Mouse (Mus musculus) hindbrain, embryonic 14.5 days (tissue): ENCODE data around the gene Tnik. TPM values are rescaled to one million over a fixed set of nuclear protein-coding genes. Genes with fewer than 3 reads are reported as not detected.

Source experiments
- ATAC-seq: fragments of 200-750 bp; cut with Nextera tagmentation; 2 replicates; pipeline ENCODE4 v1.8.0; 2017; ENCODE audit warnings: moderate number of reproducible peaks, mild to moderate bottlenecking, moderate TSS enrichment, moderate library complexity; ENCODE audit not compliant: low FRiP score
- DNase-seq: peaks from one replicate; pipeline ENCODE4 v3.0.0-alpha.2; 2015; ENCODE audit warnings: low spot score
- H3K27ac ChIP-seq: fragments of 300-500 bp; sonication (generic); 2 replicates; pipeline ENCODE4 v1.5.1; 2014; ENCODE audit warnings: mild to moderate bottlenecking, moderate library complexity
- H3K27me3 ChIP-seq: fragments of 300-500 bp; sonication (generic); 2 replicates; pipeline ENCODE4 v1.6.1; 2014; ENCODE audit warnings: mild to moderate bottlenecking, low read length, mixed read lengths; ENCODE audit not compliant: control insufficient read depth, insufficient read depth
- H3K36me3 ChIP-seq: fragments of 300-500 bp; sonication (generic); replicated peaks from 2 replicates; pipeline ENCODE4 v1.6.1; 2014; ENCODE audit not compliant: control insufficient read depth, insufficient read depth
- H3K4me1 ChIP-seq: fragments of 300-500 bp; sonication (generic); replicated peaks from 2 replicates; pipeline ENCODE4 v1.6.1; 2014; ENCODE audit warnings: antibody characterized with exemption, low read length, mixed read lengths; ENCODE audit not compliant: control insufficient read depth, insufficient read depth
- H3K4me2 ChIP-seq: fragments of 300-500 bp; sonication (generic); replicated peaks from 2 replicates; pipeline ENCODE4 v1.6.1; 2014; ENCODE audit warnings: mild to moderate bottlenecking, moderate library complexity
- H3K4me3 ChIP-seq: fragments of 300-500 bp; sonication (generic); replicated peaks from 2 replicates; pipeline ENCODE4 v1.5.1; 2014; ENCODE audit warnings: mild to moderate bottlenecking, low read length
- H3K9ac ChIP-seq: fragments of 300-500 bp; sonication (generic); 2 replicates; pipeline ENCODE4 v1.6.1; 2014
- H3K9me3 ChIP-seq: fragments of 300-500 bp; sonication (generic); 2 replicates; pipeline ENCODE4 v1.6.1; 2016; ENCODE audit warnings: low read length; ENCODE audit not compliant: control insufficient read depth
- WGBS: fragments of 180-500 bp; shearing (Covaris S2); extraction: QIAGEN DNeasy Blood & Tissue Kit; methylation state at CpG from one replicate; pipeline ENCODE4 v1.1.7; 2014; 5-methylcytosine and 5-hydroxymethylcytosine counted together
- polyA plus RNA-seq: library from polyadenylated mRNA; unstranded; fragments of >200 nt; fragmentation: Nextera tagmentation; extraction: Ambion mirVana; gene quantifications from 2 replicates; pipeline ENCODE4 v1.2.1, GENCODE M21; 2014

The Tnik gene
- polyA plus RNA-seq, 1 experiment from 2014 or later = 97.5 TPM

- Histone ChIP-seq H3K4me3 (no peak overlapping the region), H3K9me3 (no peaks in the 10 kb centered on the region), H3K27me3 (no peaks in the 10 kb centered on the region), H3K4me1 (peaks cover 34% of the 10 kb centered on the region), H3K27ac (no peak overlapping the region), H3K9ac (no peak overlapping the region), H3K4me2 (no peak overlapping the region), H3K36me3 (peaks cover 5% of the 10 kb centered on the region)
- no peak for DNase-seq
- 0 out of 2 replicates have a peak, but pooled peaks have one; percentile 9 for ATAC-seq
- WGBS = 48% methylated on average over 10 of the region's 10 CpGs
Observed at GRCm38 (mm10) chr3:28547965-28548730, 285.1 kb downstream of the Tnik start.

- H3K9me3 ChIP-seq = no peaks in the 10 kb centered on the region
- H3K27me3 ChIP-seq = no peaks in the 10 kb centered on the region
- H3K36me3 ChIP-seq = no peaks in the 10 kb centered on the region; the same call in 1 of the 2 replicates
- peak; percentile 51; the same call in 1 of the 2 replicates for ATAC-seq
- no peak overlapping the region for H3K9ac ChIP-seq
- H3K4me3 ChIP-seq = no peak overlapping the region
- DNase-seq = no peak
- H3K27ac ChIP-seq = peak overlapping the region; percentile 69
- no peak overlapping the region for H3K4me2 ChIP-seq
- 36% methylated on average over 6 of the region's 6 CpGs for whole genome bisulfite sequencing
- H3K4me1 ChIP-seq = peaks cover 34% of the 10 kb centered on the region
Observed at GRCm38 (mm10) chr3:28549391-28549790, 286.4 kb downstream of the Tnik start.

GRCm38 (mm10) chr3:28550497-28551093, 287.6 kb downstream of the Tnik start:
- Histone ChIP-seq H3K27ac (no peak overlapping the region), H3K4me3 (no peak overlapping the region), H3K9me3 (no peaks in the 10 kb centered on the region), H3K4me1 (peaks cover 39% of the 10 kb centered on the region), H3K4me2 (no peak overlapping the region), H3K27me3 (no peaks in the 10 kb centered on the region), H3K9ac (no peak overlapping the region), H3K36me3 (peaks cover 7% of the 10 kb centered on the region; the same call in 1 of the 2 replicates)
- DNase-seq = no peak
- 26% methylated on average over 6 of the region's 6 CpGs for WGBS
- peak; percentile 18; the same call in 1 of the 2 replicates for ATAC-seq

GRCm38 (mm10) chr3:28551756-28552155, 288.7 kb downstream of the Tnik start:
- ATAC-seq (no peak), DNase-seq (no peak)
- Histone ChIP-seq H3K9me3 (no peaks in the 10 kb centered on the region), H3K36me3 (peaks cover 12% of the 10 kb centered on the region; the same call in 1 of the 2 replicates), H3K4me2 (no peak overlapping the region), H3K27me3 (no peaks in the 10 kb centered on the region), H3K4me3 (no peak overlapping the region), H3K4me1 (peaks cover 40% of the 10 kb centered on the region), H3K27ac (no peak overlapping the region), H3K9ac (no peak overlapping the region)
- 65% methylated on average over 1 of the region's 1 CpGs for WGBS

- H3K36me3 ChIP-seq = peaks cover 31% of the 10 kb centered on the region
- no peak overlapping the region for H3K9ac ChIP-seq
- DNase-seq = no peak
- WGBS = 62% methylated on average over 9 of the region's 9 CpGs
- H3K4me2 ChIP-seq = no peak overlapping the region
- H3K4me1 ChIP-seq = peaks cover 41% of the 10 kb centered on the region
- H3K4me3 ChIP-seq = no peak overlapping the region
- no peaks in the 10 kb centered on the region for H3K27me3 ChIP-seq
- no peaks in the 10 kb centered on the region for H3K9me3 ChIP-seq
- H3K27ac ChIP-seq = 0 out of 2 replicates have a peak overlapping the region, but pooled peaks have one; percentile 1
- ATAC-seq = peak; percentile 22; the same call in 1 of the 2 replicates
Observed at GRCm38 (mm10) chr3:28554934-28555333, 291.9 kb downstream of the Tnik start.

GRCm38 (mm10) chr3:28555795-28556570, 293.0 kb downstream of the Tnik start:
- no peak for DNase-seq
- Histone ChIP-seq H3K27ac (no peak overlapping the region), H3K4me3 (no peak overlapping the region), H3K9ac (no peak overlapping the region), H3K4me2 (no peak overlapping the region), H3K4me1 (peaks cover 32% of the 10 kb centered on the region), H3K27me3 (no peaks in the 10 kb centered on the region), H3K36me3 (peaks cover 31% of the 10 kb centered on the region), H3K9me3 (no peaks in the 10 kb centered on the region)
- no peak for ATAC-seq
- WGBS = 59% methylated on average over 7 of the region's 7 CpGs

- H3K4me2 ChIP-seq = no peak overlapping the region
- H3K4me3 ChIP-seq = no peak overlapping the region
- H3K27me3 ChIP-seq = no peaks in the 10 kb centered on the region
- peak; percentile 88 for ATAC-seq
- no peak for DNase-seq
- no peaks in the 10 kb centered on the region for H3K9me3 ChIP-seq
- 51% methylated on average over 4 of the region's 4 CpGs for WGBS
- H3K9ac ChIP-seq = no peak overlapping the region
- peaks cover 31% of the 10 kb centered on the region for H3K36me3 ChIP-seq
- peaks cover 26% of the 10 kb centered on the region for H3K4me1 ChIP-seq
- H3K27ac ChIP-seq = peak overlapping the region; percentile 59; the same call in 1 of the 2 replicates
Observed at GRCm38 (mm10) chr3:28558328-28558871, 295.4 kb downstream of the Tnik start.

GRCm38 (mm10) chr3:28561408-28561807, 298.4 kb downstream of the Tnik start:
- DNase-seq (no peak), ATAC-seq (no peak)
- Histone ChIP-seq H3K4me2 (no peak overlapping the region), H3K4me3 (no peak overlapping the region), H3K4me1 (peaks cover 20% of the 10 kb centered on the region), H3K27ac (no peak overlapping the region), H3K9ac (no peak overlapping the region), H3K9me3 (no peaks in the 10 kb centered on the region), H3K27me3 (no peaks in the 10 kb centered on the region), H3K36me3 (peaks cover 41% of the 10 kb centered on the region)
- 82% methylated on average over 4 of the region's 4 CpGs for WGBS
